Mouse (Mus musculus): ENCODE measurements around the gene Patz1.
A peak's percentile ranks its signal among the peaks of the same experiment; 100 is the strongest.

GRCm38 (mm10) chr11:3337173-3337955 is 48.7 kb downstream of the Patz1 start:
- no peak for TF ChIP-seq CTCF (IDR thresholded peaks at IDR 0.05; ENCODE audit: control insufficient read depth, insufficient read depth, insufficient read length)
- TF ChIP-seq MAX (IDR thresholded peaks at IDR 0.05): no peak
- TF ChIP-seq USF1 (IDR thresholded peaks at IDR 0.05; ENCODE audit: low read depth): peak; percentile 36
- TF ChIP-seq CEBPB (IDR thresholded peaks at IDR 0.05; ENCODE audit: low read depth): no peak
- no peak for TF ChIP-seq MYOD1 (IDR thresholded peaks at IDR 0.05; ENCODE audit: control insufficient read depth, insufficient read length, low read depth)
- TF ChIP-seq MYOG (IDR thresholded peaks at IDR 0.05; ENCODE audit: control insufficient read depth, extremely low read depth, insufficient read length): no peak

Data from C2C12 (cell line).